Mouse (Mus musculus) heart, embryonic 12.5 days (tissue): ENCODE measurements around the gene Hcn1. TPM values are rescaled to one million over a fixed set of nuclear protein-coding genes. Genes with fewer than 3 reads are reported as not detected.

Experiments used
- ATAC-seq: fragments of 200-750 bp; cut with Nextera tagmentation; 2 replicates; pipeline ENCODE4 v1.8.0; 2017; ENCODE audit warnings: moderate TSS enrichment, moderate library complexity; ENCODE audit not compliant: insufficient number of reproducible peaks, low FRiP score
- H3K27ac ChIP-seq: fragments of 300-500 bp; sonication (generic); 2 replicates; pipeline ENCODE4 v1.5.1; 2016; ENCODE audit warnings: mild to moderate bottlenecking, moderate library complexity; ENCODE audit not compliant: poor library complexity, severe bottlenecking
- H3K27me3 ChIP-seq: fragments of 300-500 bp; sonication (generic); replicated peaks from 2 replicates; pipeline ENCODE4 v1.6.1; 2016; ENCODE audit warnings: mild to moderate bottlenecking, moderate library complexity
- H3K36me3 ChIP-seq: fragments of 300-500 bp; sonication (generic); 2 replicates; pipeline ENCODE4 v1.6.1; 2016; ENCODE audit warnings: mild to moderate bottlenecking, moderate library complexity
- H3K4me1 ChIP-seq: fragments of 300-500 bp; sonication (generic); replicated peaks from 2 replicates; pipeline ENCODE4 v1.6.1; 2016; ENCODE audit warnings: mild to moderate bottlenecking
- H3K4me2 ChIP-seq: fragments of 300-500 bp; sonication (generic); 2 replicates; pipeline ENCODE4 v1.6.1; 2016; ENCODE audit warnings: mild to moderate bottlenecking, moderate library complexity
- H3K4me3 ChIP-seq: fragments of 300-500 bp; sonication (generic); 2 replicates; pipeline ENCODE4 v1.5.1; 2016; ENCODE audit warnings: mild to moderate bottlenecking
- H3K9ac ChIP-seq: fragments of 300-500 bp; sonication (generic); 2 replicates; pipeline ENCODE4 v1.6.1; 2016; ENCODE audit warnings: mild to moderate bottlenecking, moderate library complexity
- H3K9me3 ChIP-seq: fragments of 300-500 bp; sonication (generic); replicated peaks from 2 replicates; pipeline ENCODE4 v1.6.1; 2016; ENCODE audit warnings: mild to moderate bottlenecking, moderate library complexity
- WGBS: fragments of 180-500 bp; shearing (Covaris S2); methylation state at CpG from one replicate; pipeline ENCODE4 v1.1.7; 2016; 5-methylcytosine and 5-hydroxymethylcytosine counted together
- polyA plus RNA-seq: library from polyadenylated mRNA; unstranded; fragments of >200 nt; fragmentation: Nextera tagmentation; extraction: Ambion mirVana; gene quantifications from 2 replicates; pipeline ENCODE4 v1.2.1, GENCODE M21; 2016

Gene Hcn1
- polyA plus RNA-seq, 1 experiment from 2014 or later = 0.11 TPM

GRCm38 (mm10) chr13:117705997-117706396, 103.9 kb downstream of the Hcn1 start:
- 76% methylated on average over 3 of the region's 3 CpGs for WGBS
- ATAC-seq = no peak
- H3K9me3 ChIP-seq = no peaks in the 10 kb centered on the region
- H3K27ac ChIP-seq = no peak overlapping the region
- H3K4me3 ChIP-seq = no peak overlapping the region
- H3K4me1 ChIP-seq = peaks cover 10% of the 10 kb centered on the region
- H3K9ac ChIP-seq = no peak overlapping the region
- no peak overlapping the region for H3K4me2 ChIP-seq
- no peaks in the 10 kb centered on the region for H3K27me3 ChIP-seq
- no peaks in the 10 kb centered on the region for H3K36me3 ChIP-seq

GRCm38 (mm10) chr13:117706496-117706895, 104.4 kb downstream of the Hcn1 start:
- Histone ChIP-seq H3K27ac (no peak overlapping the region), H3K9ac (no peak overlapping the region), H3K4me3 (no peak overlapping the region), H3K4me1 (peaks cover 10% of the 10 kb centered on the region), H3K9me3 (no peaks in the 10 kb centered on the region), H3K4me2 (no peak overlapping the region), H3K36me3 (no peaks in the 10 kb centered on the region), H3K27me3 (no peaks in the 10 kb centered on the region)
- ATAC-seq = no peak
- WGBS = 74% methylated on average over 2 of the region's 2 CpGs

- Histone ChIP-seq H3K4me3 (no peak overlapping the region), H3K36me3 (no peaks in the 10 kb centered on the region), H3K9ac (no peak overlapping the region), H3K27me3 (no peaks in the 10 kb centered on the region), H3K4me1 (peaks cover 10% of the 10 kb centered on the region), H3K9me3 (no peaks in the 10 kb centered on the region), H3K27ac (peak overlapping the region; percentile 36; the same call in 1 of the 2 replicates), H3K4me2 (peak overlapping the region; percentile 21; the same call in 1 of the 2 replicates)
- 48% methylated on average over 11 of the region's 11 CpGs for WGBS
- peak; percentile 83 for ATAC-seq
Measured at GRCm38 (mm10) chr13:117706986-117707738, 105.0 kb downstream of the Hcn1 start.

GRCm38 (mm10) chr13:117710811-117711210, 108.7 kb downstream of the Hcn1 start:
- Histone ChIP-seq H3K36me3 (no peaks in the 10 kb centered on the region), H3K27me3 (no peaks in the 10 kb centered on the region), H3K27ac (no peak overlapping the region), H3K4me3 (no peak overlapping the region), H3K4me2 (no peak overlapping the region), H3K9ac (no peak overlapping the region), H3K4me1 (peaks cover 10% of the 10 kb centered on the region), H3K9me3 (no peaks in the 10 kb centered on the region)
- ATAC-seq = no peak

GRCm38 (mm10) chr13:117722090-117722489, 120.0 kb downstream of the Hcn1 start:
- Histone ChIP-seq H3K4me1 (no peaks in the 10 kb centered on the region), H3K4me3 (no peak overlapping the region), H3K27me3 (no peaks in the 10 kb centered on the region), H3K9ac (no peak overlapping the region), H3K27ac (no peak overlapping the region), H3K4me2 (no peak overlapping the region), H3K9me3 (no peaks in the 10 kb centered on the region), H3K36me3 (no peaks in the 10 kb centered on the region)
- no peak for ATAC-seq
- WGBS = 58% methylated on average over 4 of the region's 4 CpGs

GRCm38 (mm10) chr13:117724083-117724482, 122.0 kb downstream of the Hcn1 start:
- no peaks in the 10 kb centered on the region for H3K27me3 ChIP-seq
- H3K4me1 ChIP-seq = no peaks in the 10 kb centered on the region
- H3K9me3 ChIP-seq = no peaks in the 10 kb centered on the region
- no peak overlapping the region for H3K4me2 ChIP-seq
- no peaks in the 10 kb centered on the region for H3K36me3 ChIP-seq
- no peak overlapping the region for H3K27ac ChIP-seq
- 80% methylated on average over 3 of the region's 3 CpGs for WGBS
- no peak overlapping the region for H3K4me3 ChIP-seq
- H3K9ac ChIP-seq = no peak overlapping the region
- ATAC-seq = no peak

GRCm38 (mm10) chr13:117728393-117728792, 126.3 kb downstream of the Hcn1 start:
- Histone ChIP-seq H3K27ac (no peak overlapping the region), H3K4me3 (no peak overlapping the region), H3K9ac (no peak overlapping the region), H3K27me3 (no peaks in the 10 kb centered on the region), H3K4me2 (no peak overlapping the region), H3K9me3 (no peaks in the 10 kb centered on the region), H3K36me3 (no peaks in the 10 kb centered on the region), H3K4me1 (no peaks in the 10 kb centered on the region)
- WGBS = 77% methylated on average over 2 of the region's 2 CpGs
- no peak for ATAC-seq

- no peaks in the 10 kb centered on the region for H3K27me3 ChIP-seq
- H3K9ac ChIP-seq = no peak overlapping the region
- no peak overlapping the region for H3K4me3 ChIP-seq
- no peak overlapping the region for H3K4me2 ChIP-seq
- ATAC-seq = no peak
- no peaks in the 10 kb centered on the region for H3K36me3 ChIP-seq
- no peaks in the 10 kb centered on the region for H3K9me3 ChIP-seq
- H3K27ac ChIP-seq = no peak overlapping the region
- H3K4me1 ChIP-seq = no peaks in the 10 kb centered on the region
Measured at GRCm38 (mm10) chr13:117732738-117733137, 130.6 kb downstream of the Hcn1 start.

GRCm38 (mm10) chr13:117744451-117744850, 142.3 kb downstream of the Hcn1 start:
- 75% methylated on average over 3 of the region's 3 CpGs for WGBS
- no peak overlapping the region for H3K9ac ChIP-seq
- no peaks in the 10 kb centered on the region for H3K4me1 ChIP-seq
- no peak for ATAC-seq
- no peak overlapping the region for H3K27ac ChIP-seq
- no peak overlapping the region for H3K4me3 ChIP-seq
- no peaks in the 10 kb centered on the region for H3K36me3 ChIP-seq
- no peaks in the 10 kb centered on the region for H3K27me3 ChIP-seq
- no peak overlapping the region for H3K4me2 ChIP-seq
- H3K9me3 ChIP-seq = no peaks in the 10 kb centered on the region

GRCm38 (mm10) chr13:117745173-117745572, 143.1 kb downstream of the Hcn1 start:
- no peak overlapping the region for H3K27ac ChIP-seq
- WGBS = 87% methylated on average over 3 of the region's 3 CpGs

GRCm38 (mm10) chr13:117765487-117765886, 163.4 kb downstream of the Hcn1 start:
- Histone ChIP-seq H3K36me3 (no peaks in the 10 kb centered on the region), H3K27me3 (no peaks in the 10 kb centered on the region), H3K4me3 (no peak overlapping the region), H3K27ac (no peak overlapping the region), H3K9ac (no peak overlapping the region), H3K4me2 (no peak overlapping the region), H3K9me3 (no peaks in the 10 kb centered on the region), H3K4me1 (no peaks in the 10 kb centered on the region)
- ATAC-seq = no peak
- 81% methylated on average over 6 of the region's 6 CpGs for WGBS

More at GRCm38 (mm10) chr13:117745173-117745572, 143.1 kb downstream of the Hcn1 start:
- no peaks in the 10 kb centered on the region for H3K9me3 ChIP-seq
- H3K4me2 ChIP-seq = no peak overlapping the region
- H3K27me3 ChIP-seq = no peaks in the 10 kb centered on the region
- ATAC-seq = no peak
- no peaks in the 10 kb centered on the region for H3K4me1 ChIP-seq
- no peak overlapping the region for H3K9ac ChIP-seq
- H3K4me3 ChIP-seq = no peak overlapping the region
- H3K36me3 ChIP-seq = no peaks in the 10 kb centered on the region

GRCm38 (mm10) chr13:117785376-117785775, 183.3 kb downstream of the Hcn1 start:
- Histone ChIP-seq H3K4me2 (no peak overlapping the region), H3K4me1 (no peaks in the 10 kb centered on the region), H3K36me3 (no peaks in the 10 kb centered on the region), H3K27ac (no peak overlapping the region), H3K9ac (no peak overlapping the region), H3K9me3 (no peaks in the 10 kb centered on the region), H3K4me3 (no peak overlapping the region), H3K27me3 (no peaks in the 10 kb centered on the region)
- WGBS = 81% methylated on average over 2 of the region's 2 CpGs
- no peak for ATAC-seq
